Mouse (Mus musculus): ENCODE data around the gene Gemin8.

The Gemin8 gene

DNA sequence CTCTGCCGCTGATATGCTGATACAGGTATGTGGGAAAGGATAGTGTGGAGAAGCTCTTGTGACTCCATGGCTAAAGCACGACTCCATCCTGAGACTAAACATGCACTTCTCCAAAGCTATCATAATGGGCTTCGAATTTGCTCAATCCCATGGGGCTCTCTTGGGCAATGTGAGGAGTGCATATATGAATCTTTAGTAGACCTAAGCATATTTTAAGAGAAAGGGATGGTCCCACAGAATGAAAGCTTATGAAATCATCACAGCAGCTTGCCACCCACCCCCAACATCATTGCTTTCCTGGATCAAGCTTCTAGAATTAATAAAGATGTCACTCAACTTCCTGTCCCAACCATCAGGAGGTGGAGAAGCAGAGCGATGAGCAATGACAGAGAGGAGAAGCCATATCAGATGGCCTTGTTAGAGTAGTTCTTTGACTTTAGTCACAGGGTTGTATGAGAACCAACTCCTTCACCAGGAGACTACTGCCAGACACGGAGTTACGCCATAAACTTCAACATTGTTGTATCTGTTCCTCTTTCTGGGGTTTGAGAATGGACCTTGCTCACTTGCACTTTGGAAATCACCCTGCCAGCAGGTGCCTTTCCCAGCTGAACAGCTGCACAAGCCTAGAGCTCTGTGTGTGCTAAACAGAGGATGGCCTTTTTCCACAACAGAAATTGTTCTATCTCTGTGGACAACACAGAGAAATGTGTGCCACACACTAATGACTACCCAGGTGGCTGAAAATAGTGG is 60.4 kb downstream of the Gemin8 start:
- DNase-seq, result no peak

DNA sequence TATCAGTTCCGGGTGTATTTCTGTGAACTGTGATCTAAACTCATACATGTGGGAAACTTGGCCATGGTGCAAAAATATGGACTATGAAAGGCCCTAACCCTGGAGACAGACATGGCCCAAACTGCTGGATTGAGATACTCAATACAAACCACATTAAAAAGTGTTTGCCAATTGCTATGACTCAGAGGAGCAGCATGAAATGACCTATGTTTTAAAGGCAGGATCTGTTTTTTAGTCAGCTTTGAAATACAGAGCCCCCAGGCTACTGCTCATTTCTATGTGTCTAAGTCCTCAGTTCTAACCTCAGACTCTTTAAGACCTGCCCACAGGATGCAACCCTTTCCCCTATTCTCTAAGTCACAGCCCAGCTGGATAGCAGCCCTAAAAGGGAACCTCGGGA is 65.9 kb downstream of the Gemin8 start:
- DNase-seq, result peak; percentile 15

GRCm38 (mm10) chrX:166238831-166239460 is 68.7 kb downstream of the Gemin8 start, which contains the start of gene Gpm6b:
Gene Gpm6b (plus strand): TSS chrX:166238911.
- peak; percentile 47 for DNase-seq

- no peak for DNase-seq
These were observed 69.3 kb downstream of the Gemin8 start for GRCm38 (mm10) chrX:166239520-166239919.
